Mouse (Mus musculus) embryonic fibroblast, embryonic 13.5 days (primary cell): ENCODE results near the gene Paqr9. TPM values are rescaled to one million over a fixed set of nuclear protein-coding genes. Genes with fewer than 3 reads are reported as not detected.

Experiments used
- H3K27ac ChIP-seq: 2 replicates; pipeline ENCODE4 v1.5.1; 2012; ENCODE audit warnings: low read length, control low read depth, inconsistent platforms; ENCODE audit not compliant: insufficient read depth
- H3K4me1 ChIP-seq: 2 replicates; pipeline ENCODE4 v1.6.1; 2011; ENCODE audit warnings: low read length; ENCODE audit not compliant: control insufficient read depth, insufficient read depth
- H3K4me3 ChIP-seq: 2 replicates; pipeline ENCODE4 v1.5.1; 2011; ENCODE audit warnings: mild to moderate bottlenecking, control low read depth, low read length; ENCODE audit not compliant: insufficient read depth
- CTCF ChIP-seq: IDR thresholded peaks from 2 replicates; pipeline ENCODE4 v1.5.1; 2011; ENCODE audit warnings: mild to moderate bottlenecking, control low read depth, low read length, moderate library complexity, borderline replicate concordance; ENCODE audit not compliant: insufficient read depth
- POLR2A ChIP-seq: IDR thresholded peaks from 2 replicates; pipeline ENCODE4 v1.6.1; 2011; ENCODE audit warnings: low read depth, mild to moderate bottlenecking, control low read depth, low read length, moderate library complexity
- polyA plus RNA-seq: library from polyadenylated mRNA; stranded (reverse); fragments of >200 nt; gene quantifications from 2 replicates; pipeline ENCODE4 v1.2.4, GENCODE M21; 2011; ENCODE audit warnings: low read depth; ENCODE audit not compliant: missing spikeins, insufficient read length

Gene Paqr9
- polyA plus RNA-seq, 1 experiment = not detected

DNA sequence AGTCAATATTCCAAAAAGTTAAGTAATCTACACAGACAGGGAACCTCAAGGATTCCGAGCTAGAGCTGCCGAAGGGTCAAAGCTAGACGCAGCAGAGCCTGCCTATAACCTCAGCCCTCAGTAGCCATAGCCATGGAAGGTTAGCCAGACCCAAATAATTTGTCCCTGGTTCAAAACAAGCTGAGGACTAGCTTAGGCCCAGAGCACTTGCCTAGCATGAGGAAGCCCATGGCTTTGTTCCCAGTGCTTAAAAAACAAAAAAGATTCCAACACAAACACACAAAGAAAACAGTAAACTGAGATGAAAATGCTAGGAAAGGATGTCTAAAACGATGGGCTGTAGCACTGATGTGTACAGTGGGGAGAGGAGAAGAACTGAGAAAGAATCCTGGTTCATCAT lies 14.7 kb downstream of the Paqr9 start:
- no peak overlapping the region for H3K27ac ChIP-seq
- peaks cover 3% of the 10 kb centered on the region; the same call in 1 of the 2 replicates for H3K4me1 ChIP-seq
- H3K4me3 ChIP-seq = no peak overlapping the region
- TF ChIP-seq CTCF = no peak

DNA sequence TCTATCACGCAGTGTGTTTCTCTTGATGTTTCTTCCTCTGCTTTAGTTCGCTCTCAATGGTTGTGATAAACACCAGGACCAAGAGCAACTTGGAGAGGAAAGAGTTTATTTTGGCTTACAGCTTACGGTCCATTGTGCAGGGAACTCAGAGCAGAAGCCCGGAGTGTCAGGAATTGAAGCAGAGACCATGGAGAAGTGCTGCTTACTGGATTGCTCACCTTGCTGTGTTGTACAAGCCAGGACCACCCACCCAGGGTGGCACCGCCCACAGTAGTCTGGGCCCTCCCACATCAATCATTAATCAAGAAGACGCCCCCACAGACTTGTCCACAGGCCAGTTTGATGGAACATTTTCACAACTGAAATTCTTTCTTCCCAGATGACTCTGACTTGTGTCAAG lies 18.0 kb downstream of the Paqr9 start:
- Histone ChIP-seq H3K4me1 (peaks cover 3% of the 10 kb centered on the region; the same call in 1 of the 2 replicates), H3K4me3 (no peak overlapping the region), H3K27ac (no peak overlapping the region)
- TF ChIP-seq CTCF (no peak), POLR2A (no peak)

DNA sequence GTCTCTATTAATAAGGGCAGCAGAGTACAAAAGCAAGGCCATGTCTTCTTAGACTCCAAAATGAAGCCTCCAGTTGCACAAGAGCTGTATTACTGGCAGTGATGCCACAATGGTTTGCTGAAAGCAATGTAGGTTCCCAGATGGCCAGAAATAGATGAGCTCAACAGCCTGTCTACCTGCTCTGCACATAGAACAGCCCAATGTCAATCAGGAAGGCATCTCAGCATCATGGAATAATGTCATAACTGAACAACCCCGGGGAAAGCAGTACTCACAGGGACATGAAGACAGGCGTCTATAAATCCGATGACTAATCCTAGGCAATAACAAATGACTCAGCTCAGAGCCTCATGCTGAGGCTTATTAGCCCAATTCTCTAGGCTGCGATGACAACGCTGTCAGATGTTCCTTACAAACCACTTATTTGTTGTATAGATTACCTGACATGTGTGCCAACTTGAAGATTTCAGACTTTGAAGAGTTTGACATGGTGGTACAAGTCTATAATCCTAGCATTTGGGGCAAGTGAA lies 19.0 kb downstream of the Paqr9 start:
- peaks cover 3% of the 10 kb centered on the region; the same call in 1 of the 2 replicates for H3K4me1 ChIP-seq
- no peak overlapping the region for H3K4me3 ChIP-seq
- H3K27ac ChIP-seq = no peak overlapping the region
- TF ChIP-seq POLR2A (no peak), CTCF (no peak)

DNA sequence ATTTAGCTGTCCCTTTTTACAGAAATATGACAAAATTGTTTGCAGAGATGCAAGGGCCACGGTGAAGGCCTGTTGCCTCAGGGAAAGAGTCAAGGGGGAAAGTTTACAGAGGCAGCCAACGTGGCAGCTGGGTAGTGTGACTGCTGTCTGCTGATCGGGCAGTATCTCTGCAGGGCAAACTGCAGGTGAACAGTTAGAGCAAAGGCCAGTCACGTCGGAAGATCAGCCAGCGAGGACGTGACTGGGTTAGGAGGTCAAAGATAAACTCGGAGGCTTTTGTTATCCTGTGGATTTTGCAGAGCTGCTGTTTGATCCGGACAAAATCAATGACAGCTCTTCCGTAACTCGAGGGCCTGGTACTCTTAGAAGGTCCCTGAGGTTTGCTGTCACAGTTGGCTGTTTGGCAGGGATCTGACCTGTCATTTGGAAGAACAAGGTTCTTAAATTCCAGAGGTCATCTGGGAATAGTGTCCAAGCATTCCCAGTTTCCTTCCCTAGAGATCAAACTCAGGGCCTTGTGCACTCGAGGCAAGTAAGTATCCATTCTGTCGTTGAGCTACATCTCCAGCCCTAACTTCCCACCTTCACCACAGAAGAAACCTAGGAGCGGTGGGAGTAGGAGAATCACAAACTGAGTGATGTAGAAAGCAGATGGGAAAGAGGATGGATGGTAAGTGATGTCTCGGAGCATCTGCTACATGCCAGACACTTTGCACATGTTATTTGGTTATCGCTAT lies 21.7 kb downstream of the Paqr9 start:
- no peak overlapping the region for H3K27ac ChIP-seq
- H3K4me1 ChIP-seq = peaks cover 3% of the 10 kb centered on the region; the same call in 1 of the 2 replicates
- no peak overlapping the region for H3K4me3 ChIP-seq
- TF ChIP-seq CTCF = no peak

DNA sequence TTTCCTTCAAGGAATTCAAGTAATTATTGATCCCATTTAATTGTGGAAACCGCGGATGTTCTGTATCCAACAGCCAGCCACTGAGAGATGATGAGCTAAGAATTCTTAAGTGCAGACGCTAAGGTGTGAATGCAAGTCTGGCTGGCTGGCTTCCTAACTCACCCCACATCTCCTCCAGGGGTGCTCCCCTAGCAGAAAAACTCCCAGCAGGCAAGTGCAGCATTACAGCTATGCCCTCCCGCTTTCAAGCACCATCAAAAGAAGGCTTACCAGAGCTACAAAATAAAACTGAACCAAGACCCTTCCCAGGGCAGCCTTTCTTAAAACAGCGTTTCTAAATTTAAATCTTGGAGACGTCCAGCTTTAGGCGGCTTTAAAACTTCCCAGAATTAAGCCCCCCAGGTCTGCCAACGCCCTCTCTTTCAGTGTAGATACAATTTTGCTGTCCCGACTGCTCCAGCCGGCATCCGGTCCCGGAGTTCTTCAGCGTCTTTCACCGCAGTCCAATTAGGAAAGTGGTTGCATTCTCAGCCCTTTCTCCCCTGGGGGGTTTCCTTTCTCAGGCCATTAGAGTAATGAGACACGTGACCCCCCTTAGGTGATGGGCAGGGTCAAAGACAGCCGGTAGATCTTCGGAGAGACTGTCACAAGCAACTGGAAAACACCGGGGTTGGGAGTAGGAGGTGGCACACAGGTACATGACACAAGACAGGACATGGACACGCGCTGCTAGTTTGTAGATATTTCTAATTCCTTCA lies 22.5 kb downstream of the Paqr9 start:
- TF ChIP-seq POLR2A (no peak), CTCF (no peak)
- Histone ChIP-seq H3K4me3 (no peak overlapping the region), H3K4me1 (peaks cover 3% of the 10 kb centered on the region; the same call in 1 of the 2 replicates), H3K27ac (no peak overlapping the region)

DNA sequence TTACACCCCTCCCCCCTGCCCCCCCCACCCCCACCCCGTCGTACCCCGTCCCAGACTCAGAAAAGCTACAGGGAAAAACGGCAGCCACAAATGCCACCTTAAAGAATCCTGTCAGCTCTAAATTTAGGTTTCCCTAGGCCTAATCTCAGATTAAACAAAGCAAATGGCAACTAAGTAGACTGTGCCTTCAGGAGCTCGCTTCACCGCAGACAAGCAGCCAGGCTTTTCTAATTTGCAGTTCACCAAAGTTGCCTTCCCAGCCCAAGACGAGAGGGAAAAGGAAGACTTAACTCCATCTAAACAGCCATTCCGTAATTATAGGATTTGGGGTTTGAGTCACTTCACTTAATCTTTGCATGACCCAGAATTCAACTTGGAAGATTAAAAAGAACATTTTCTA lies 23.1 kb downstream of the Paqr9 start:
- H3K4me1 ChIP-seq = peaks cover 3% of the 10 kb centered on the region; the same call in 1 of the 2 replicates
- no peak overlapping the region for H3K4me3 ChIP-seq
- TF ChIP-seq CTCF (no peak), POLR2A (no peak)
- no peak overlapping the region for H3K27ac ChIP-seq

DNA sequence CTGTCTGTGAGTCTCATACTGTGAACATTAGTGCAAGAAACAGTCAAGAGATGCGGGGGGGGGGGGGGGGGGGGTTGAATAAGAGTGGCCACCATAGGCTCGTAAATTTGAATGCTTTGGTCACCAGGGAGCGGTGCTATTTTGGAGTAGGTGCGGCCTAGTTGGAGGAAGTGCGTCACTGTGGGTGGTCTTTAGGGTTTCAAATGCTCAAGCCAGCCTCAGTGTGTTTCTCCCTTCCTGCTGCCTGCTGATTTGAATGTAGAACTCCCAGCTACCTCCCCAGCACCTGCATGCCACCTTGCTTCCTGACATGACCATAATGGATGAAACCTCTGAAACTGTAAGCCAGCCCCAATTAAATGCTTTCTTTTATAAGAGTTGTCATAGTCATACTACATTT lies 26.6 kb downstream of the Paqr9 start:
- Histone ChIP-seq H3K27ac (no peak overlapping the region), H3K4me3 (no peak overlapping the region), H3K4me1 (no peaks in the 10 kb centered on the region)
- no peak for TF ChIP-seq CTCF
- TF ChIP-seq POLR2A = no peak

DNA sequence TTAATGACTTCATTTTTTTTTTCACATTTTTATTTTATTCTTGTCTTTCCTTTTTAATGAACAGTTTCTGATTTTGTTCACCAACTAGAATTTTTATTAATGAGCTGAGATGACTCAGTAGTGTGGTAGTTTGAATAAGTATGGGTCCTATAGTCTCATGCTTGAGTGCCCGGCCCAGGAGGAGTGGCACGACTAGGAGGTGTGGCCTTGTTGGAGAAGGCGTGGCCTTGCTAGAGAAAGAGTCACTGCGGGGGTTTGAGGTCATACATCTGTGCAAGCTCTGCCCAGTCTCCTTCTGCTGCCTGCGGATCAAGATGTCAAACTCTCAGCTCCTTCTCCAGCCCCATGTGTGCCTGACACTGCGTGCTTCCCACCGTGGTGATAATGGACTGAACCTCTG lies 28.6 kb downstream of the Paqr9 start:
- TF ChIP-seq POLR2A (no peak), CTCF (no peak)
- Histone ChIP-seq H3K4me3 (no peak overlapping the region), H3K4me1 (no peaks in the 10 kb centered on the region), H3K27ac (no peak overlapping the region)

DNA sequence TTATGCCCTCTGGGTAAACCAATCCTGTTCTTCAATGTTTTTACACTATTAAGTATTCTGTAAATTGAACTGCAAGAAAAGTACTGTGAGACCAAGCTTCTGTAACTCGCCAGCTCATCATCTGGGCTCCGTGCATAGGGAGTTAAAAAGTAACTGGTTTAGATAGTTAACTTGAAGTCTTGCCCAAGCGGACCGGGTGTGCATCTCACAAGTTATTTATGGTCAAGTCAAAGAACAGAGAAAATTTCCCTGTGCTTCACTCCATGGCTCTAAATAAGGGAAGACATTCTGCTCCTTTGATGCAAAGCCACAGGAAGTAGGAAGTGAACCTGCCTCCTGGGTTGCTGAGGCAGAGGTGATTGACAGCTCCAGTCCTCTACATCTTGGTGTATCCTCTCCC lies 34.8 kb downstream of the Paqr9 start:
- H3K4me3 ChIP-seq = no peak overlapping the region
- H3K4me1 ChIP-seq = no peaks in the 10 kb centered on the region
- H3K27ac ChIP-seq = no peak overlapping the region
- TF ChIP-seq POLR2A = no peak
- TF ChIP-seq CTCF = no peak
